Mouse (Mus musculus) adrenal gland, adult 8-10 months (tissue): ENCODE results near the gene Hk3. TPM values are rescaled to one million over a fixed set of nuclear protein-coding genes. Genes with fewer than 3 reads are reported as not detected.

Source experiments
- DNase-seq: peaks from one replicate; pipeline ENCODE4 v3.0.0; 2022
- total RNA-seq, 4 experiments: library from RNA; stranded (reverse); gene quantifications; 2 replicates each; pipeline ENCODE4 v1.2.4; 2022

The Hk3 gene
- total RNA-seq = 1 to 10 TPM; 1.1 to 4.0 (median 2.6) TPM

DNA sequence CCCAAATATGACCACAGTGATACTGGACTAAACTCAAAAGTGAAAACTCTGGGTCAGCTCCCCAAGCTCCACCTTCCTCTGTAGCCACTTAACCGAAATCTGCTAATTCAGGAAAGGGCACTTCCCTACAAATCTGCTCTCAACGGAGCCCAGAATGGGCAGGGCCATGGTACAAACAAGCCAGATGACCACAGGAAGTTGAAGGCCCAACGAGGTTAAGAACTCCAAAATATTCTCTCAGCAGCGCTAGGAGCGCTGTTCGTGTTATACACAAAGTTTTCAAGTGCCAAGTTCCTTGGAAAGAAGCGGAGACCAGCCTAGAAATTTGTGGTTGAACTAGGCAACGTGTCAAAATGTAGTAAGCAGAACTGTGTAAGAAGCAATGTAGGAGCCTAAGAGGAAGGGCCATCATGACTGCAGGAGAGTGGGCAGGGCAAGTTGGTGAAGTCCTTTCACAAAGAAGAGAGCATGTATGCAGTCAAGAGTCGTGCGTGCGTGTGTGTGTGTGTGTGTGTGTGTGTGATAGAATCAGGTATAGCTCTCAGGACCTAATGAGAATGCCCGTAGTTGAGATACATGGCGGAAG lies at the start of gene Hk3:
Gene Hk3, minus strand, starts transcription at position 192 of the 586 bp plus-strand sequence.
- no peak for DNase-seq

- DNase-seq = no peak
Observed at GRCm38 (mm10) chr13:55069719-55070118, 48.5 kb upstream of the Hk3 start.

GRCm38 (mm10) chr13:55063276-55063675 lies 42.1 kb upstream of the Hk3 start:
- DNase-seq = no peak

DNA sequence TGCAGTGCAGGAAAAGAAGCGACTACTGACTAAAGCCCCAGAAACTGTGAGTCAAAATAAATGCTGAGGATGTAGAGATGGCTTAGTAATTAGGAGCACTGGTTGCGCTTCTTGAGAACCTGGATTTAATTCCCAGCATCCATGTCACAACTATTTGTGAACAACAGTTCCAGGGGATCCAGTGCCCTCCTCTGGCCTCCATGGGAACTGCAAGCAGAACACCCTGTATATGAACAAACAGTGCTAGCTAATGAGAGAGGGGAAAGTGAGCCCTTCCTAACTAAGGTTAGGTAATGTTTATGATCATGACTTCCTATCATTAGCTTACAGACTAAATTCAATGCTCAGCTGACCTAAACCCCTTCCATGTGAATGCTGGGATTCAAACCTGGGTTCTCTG lies 36.9 kb upstream of the Hk3 start:
- DNase-seq = no peak

DNA sequence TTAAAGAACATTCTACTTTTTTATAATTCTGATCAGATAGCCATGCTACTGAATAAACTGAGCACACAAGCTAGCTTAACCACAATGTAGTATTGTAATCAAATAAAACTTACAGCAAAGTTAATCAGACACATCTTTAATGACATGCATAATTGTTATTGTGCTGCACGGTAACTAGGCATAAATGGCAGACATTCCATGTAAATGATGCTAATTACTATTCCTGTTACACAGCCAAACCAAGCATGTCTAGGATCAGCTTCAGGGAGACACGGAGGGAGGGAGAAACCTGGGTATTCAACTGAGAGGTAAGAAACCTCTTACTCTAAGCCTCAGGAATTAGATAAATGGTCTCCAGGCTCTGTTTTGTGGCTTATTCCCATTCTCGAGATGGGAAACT lies 26.5 kb upstream of the Hk3 start:
- no peak for DNase-seq

DNA sequence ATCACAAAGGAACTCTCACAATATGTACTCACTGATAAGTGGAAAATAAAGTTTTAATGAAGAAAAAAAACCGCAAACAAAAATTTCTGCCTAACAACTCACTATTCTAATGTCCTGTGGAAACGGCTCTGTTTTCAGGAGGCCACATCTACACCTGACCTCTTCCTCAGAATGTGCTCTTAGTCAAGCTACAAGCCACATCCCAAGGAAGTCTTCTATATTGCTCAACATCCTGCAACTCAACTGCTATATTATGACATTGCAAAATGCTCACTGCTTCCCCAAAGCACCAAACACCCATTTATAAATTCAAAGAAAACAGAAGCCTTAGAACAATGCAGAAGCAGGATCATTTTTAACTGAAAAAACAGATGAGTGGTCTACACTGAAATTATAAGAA lies 18.8 kb upstream of the Hk3 start:
- DNase-seq = no peak

DNA sequence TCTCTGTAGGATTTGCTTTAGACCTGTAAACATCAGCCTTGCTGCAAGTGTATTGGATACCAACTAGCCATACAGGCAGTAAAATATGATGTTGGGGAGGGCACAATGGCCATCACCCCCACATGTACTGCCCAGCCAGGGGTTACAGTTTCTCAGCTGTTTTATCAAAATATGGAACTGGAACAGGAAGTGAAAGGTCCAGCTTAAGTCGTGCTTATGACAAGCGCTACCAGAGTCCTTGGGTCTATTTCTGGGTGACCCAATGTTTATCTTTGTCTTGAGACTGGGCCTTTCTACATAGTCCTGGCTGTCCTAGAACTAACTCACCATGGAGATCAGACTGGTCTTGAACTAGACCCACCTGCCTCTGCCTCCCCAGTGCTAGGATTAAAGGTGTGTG lies 3.0 kb upstream of the Hk3 start:
- DNase-seq = no peak

DNA sequence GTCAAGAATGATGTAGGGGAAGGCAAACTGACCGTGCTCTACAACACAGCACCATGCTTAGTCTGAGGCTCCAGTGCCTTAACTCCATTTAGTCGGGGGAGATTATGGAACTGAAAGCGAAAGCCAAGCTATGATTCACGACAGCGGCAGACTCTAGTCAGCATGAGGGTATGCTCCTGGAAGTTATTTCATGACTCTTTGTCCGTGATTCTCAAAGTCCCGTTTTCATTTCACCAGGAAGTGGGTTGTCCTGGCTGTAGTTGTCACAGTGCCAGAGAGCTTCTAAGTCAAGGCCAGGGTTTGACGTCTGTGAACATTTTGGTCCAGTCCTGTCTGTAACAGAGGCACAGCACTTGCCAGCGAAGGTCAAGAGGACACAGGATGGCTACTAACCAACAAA lies 1.5 kb upstream of the Hk3 start:
- DNase-seq = peak; percentile 71

- DNase-seq = no peak
Observed at GRCm38 (mm10) chr13:55022256-55022655, 1.1 kb upstream of the Hk3 start.

GRCm38 (mm10) chr13:55020051-55020450 lies 1.1 kb downstream of the Hk3 start:
- DNase-seq = no peak

GRCm38 (mm10) chr13:55019181-55019580 lies 2.0 kb downstream of the Hk3 start:
- DNase-seq = no peak

- DNase-seq = no peak
Observed at GRCm38 (mm10) chr13:55018700-55019099, 2.5 kb downstream of the Hk3 start.

- no peak for DNase-seq
Observed at GRCm38 (mm10) chr13:55017898-55018599, 3.1 kb downstream of the Hk3 start.

DNA sequence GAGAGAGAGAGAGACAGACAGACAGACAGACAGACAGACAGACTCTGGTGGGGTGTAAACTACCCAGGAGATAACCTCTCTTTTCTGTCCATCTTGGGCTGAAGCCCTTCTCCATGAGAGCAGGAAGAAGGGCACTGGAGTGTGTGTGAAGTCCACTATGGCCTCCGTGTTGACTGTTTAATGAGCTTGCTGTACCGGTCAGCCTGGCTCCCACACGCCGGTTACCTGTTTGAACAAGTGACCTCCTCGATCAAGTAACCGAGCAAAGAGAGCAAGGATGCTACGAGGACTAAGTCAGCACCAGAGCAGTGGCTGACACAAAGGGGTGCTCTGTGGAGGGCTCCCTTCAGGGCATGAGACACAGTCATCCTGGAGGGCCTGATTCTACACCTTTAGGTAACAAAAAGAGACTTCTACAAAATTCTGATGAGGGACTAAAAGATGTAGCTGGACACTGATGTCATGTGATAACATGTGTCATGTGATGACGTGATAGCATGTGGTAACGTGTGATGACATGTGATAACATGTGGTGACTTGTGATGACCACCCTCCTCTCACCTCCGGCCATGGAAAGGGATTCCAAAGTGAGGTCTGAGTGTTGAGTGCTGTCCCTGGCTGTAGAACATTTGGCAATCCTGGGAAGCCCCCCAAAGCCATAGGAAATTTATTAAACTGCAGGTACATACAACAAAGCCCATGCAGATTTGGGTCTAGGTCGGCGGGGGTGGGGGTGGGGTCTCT lies 3.9 kb downstream of the Hk3 start:
- DNase-seq = no peak

- no peak for DNase-seq
Observed at GRCm38 (mm10) chr13:55014451-55014850, 6.7 kb downstream of the Hk3 start.

- DNase-seq = no peak
Observed at GRCm38 (mm10) chr13:55013702-55014344, 7.4 kb downstream of the Hk3 start.

GRCm38 (mm10) chr13:55011981-55012478 lies 9.2 kb downstream of the Hk3 start:
- DNase-seq = no peak

DNA sequence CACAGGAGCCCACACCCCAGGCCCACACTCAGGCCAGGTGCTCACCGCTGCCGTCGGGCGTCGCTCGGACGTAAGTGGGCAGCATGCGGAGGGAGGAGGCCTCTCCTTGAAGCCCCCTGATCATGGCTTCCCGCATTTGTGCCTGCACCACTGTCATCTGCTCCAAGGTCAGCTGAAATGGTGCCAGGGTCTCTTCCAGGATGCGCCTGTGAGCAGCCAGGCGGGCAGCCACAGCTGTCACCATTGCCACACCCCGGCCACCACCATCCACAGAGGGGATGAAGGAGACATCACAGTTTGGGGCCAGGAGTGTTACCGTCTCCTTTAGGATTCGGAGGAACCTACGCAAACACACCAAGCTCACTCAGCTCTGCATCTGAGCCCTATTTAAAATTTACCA lies 10.1 kb downstream of the Hk3 start:
- DNase-seq = no peak

DNA sequence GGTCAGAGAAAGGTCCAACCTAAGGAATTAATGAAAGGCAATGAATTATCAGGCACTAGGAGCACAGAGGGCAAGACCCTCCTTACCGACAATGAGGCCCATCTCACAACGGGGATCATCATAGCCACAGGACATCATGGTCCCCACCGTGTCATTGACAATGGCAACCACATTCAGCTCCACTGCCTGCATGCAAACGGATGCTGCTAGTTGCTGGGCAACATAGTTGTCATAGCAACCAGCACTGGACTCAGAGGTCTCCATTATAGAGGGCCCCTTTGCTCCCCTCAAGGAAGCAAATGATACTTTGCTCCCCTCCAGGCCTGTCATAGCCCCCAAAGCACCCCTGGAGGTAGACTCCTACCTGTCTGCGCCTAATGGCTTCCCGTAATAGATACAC lies 12.6 kb downstream of the Hk3 start:
- DNase-seq = no peak

DNA sequence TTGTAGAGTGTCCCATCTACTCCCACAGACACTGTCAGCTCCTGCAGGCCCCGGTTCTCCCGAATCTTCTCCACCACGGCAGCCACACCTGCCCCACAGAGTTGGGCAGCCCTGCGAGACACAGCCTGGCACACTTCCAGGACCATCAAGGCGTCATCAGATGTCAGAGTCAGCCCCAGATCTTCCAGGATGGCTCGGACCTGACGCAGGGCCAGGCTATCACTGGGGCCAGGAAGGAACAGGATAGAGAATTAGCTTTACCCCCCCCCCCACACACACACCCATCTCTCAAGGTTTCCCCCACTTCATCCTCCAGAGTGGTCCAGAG lies 14.8 kb downstream of the Hk3 start:
- DNase-seq = no peak

DNA sequence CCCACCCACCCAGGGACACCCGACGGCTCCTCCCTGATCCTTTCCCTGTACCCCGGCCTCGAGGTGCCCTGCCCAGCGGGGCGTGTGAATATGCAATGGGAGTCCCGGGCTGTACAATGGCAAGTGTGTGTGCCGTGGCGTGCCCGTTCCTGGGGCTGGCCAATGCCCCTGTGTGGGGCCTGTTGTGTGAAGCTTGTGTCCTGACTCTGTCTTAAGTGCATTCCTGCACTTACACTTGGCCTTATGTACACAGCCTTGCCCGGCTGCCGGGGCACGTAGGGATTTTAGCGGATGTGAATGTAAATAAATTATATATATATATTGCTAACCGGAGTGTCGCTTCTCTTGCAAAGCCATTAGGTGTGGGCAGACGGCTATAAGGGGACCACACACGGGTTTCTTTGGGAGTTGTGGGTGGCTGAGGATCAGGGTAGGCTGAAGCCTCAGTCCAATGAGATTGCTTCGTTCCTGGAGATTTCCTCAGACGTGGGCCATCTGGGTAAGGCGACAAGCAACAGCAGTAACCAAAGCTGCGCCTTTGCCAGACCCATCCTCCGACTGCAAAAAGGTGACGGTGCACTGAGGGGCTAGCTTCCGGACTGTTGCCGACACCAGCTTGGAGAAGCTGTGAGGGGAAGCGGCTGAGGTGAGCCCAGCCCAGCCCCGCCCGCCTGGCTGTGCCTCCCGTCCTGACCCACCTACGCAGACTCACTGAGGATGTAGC lies 15.3 kb downstream of the Hk3 start:
- no peak for DNase-seq

- no peak for DNase-seq
Observed at GRCm38 (mm10) chr13:55004646-55005045, 16.5 kb downstream of the Hk3 start.

- no peak for DNase-seq
Observed at GRCm38 (mm10) chr13:55002090-55002489, 19.1 kb downstream of the Hk3 start.
